Mouse (Mus musculus) myocyte (in vitro differentiated cells): ENCODE data around the gene Sptbn4.

Experiments used
- CEBPB ChIP-seq: IDR thresholded peaks from 2 replicates; pipeline ENCODE4 v1.6.1; 2011; ENCODE audit warnings: mild to moderate bottlenecking, moderate library complexity; ENCODE audit not compliant: poor library complexity, insufficient read depth, severe bottlenecking
- MAX ChIP-seq: IDR thresholded peaks from one replicate; pipeline ENCODE4 v1.6.1; 2011; ENCODE audit warnings: low read depth, mild to moderate bottlenecking, control low read depth
- MYOD1 ChIP-seq, 3 experiments: IDR thresholded peaks; one replicate each; pipeline ENCODE4 v1.6.1; 2011; ENCODE audit warnings: control low read depth in 2 of 3, low read depth in 2 of 3, mild to moderate bottlenecking in 2 of 3, moderate library complexity in 1 of 3; ENCODE audit not compliant: insufficient read length in 2 of 3, control insufficient read depth in 1 of 3
- POLR2A ChIP-seq: IDR thresholded peaks from one replicate; pipeline ENCODE4 v1.6.1; 2011; ENCODE audit warnings: low read depth, mild to moderate bottlenecking, control low read depth, moderate library complexity; ENCODE audit not compliant: insufficient read length
- POLR2AphosphoS2 ChIP-seq: IDR thresholded peaks from one replicate; pipeline ENCODE4 v1.6.1; 2011; ENCODE audit warnings: low read depth, control low read depth; ENCODE audit not compliant: insufficient read length
- REST ChIP-seq: IDR thresholded peaks from one replicate; pipeline ENCODE4 v1.6.1; 2011; ENCODE audit warnings: mild to moderate bottlenecking, control low read depth, moderate library complexity; ENCODE audit not compliant: insufficient read depth, insufficient read length
- SRF ChIP-seq: IDR thresholded peaks from one replicate; pipeline ENCODE4 v1.6.1; 2011; ENCODE audit warnings: low read depth; ENCODE audit not compliant: control insufficient read depth, insufficient read length
- TCF12 ChIP-seq: IDR thresholded peaks from one replicate; pipeline ENCODE4 v1.6.1; 2011; ENCODE audit warnings: mild to moderate bottlenecking, control low read depth; ENCODE audit not compliant: poor library complexity, insufficient read depth, severe bottlenecking
- USF1 ChIP-seq: IDR thresholded peaks from one replicate; pipeline ENCODE4 v1.6.1; 2011; ENCODE audit warnings: low read depth, mild to moderate bottlenecking, control low read depth, moderate library complexity

DNA sequence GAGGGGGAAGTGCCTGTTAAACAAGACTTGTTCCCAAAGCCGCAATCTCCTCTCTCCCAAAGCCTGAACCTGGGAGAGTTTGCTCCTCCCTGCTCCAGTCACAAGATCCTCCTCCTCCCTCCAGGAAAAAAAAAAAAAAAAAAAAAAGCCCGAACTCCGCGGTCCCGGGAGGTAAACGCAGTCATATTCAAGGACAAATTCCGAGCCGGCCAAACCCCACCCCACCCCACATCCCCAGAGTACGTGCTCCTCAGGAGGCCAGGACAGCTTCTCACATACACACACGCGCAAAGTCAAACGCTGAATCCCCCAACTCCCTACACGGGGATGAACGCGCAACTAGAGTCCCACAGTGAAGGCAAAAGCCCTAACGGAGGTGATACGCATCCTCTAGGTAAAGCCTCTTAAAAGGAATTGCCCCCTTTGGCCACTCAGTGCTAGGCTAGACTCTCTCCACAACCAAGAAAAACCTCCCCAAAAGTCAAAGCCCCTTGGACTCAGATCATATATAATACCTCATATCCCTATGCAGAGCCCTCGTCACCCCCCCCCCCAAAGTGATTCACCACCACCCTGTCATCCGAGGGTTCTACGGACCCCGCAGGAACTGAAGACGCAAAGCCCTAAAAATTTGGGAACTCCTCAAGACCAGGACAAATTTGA lies 51.8 kb downstream of the Sptbn4 start:
- TF ChIP-seq USF1 (no peak), MYOD1 (IDR thresholded peaks at IDR 0.05; ENCODE audit: control insufficient read depth in 1 of 3, insufficient read length in 2 of 3, low read depth in 2 of 3) (no peak), POLR2A (no peak), MAX (no peak), SRF (no peak), TCF12 (no peak), POLR2AphosphoS2 (no peak), REST (no peak), CEBPB (no peak)
